Mouse (Mus musculus) stomach, postnatal 0 days (tissue): ENCODE measurements around the gene Wnt7a.

Experiments
- CTCF ChIP-seq: IDR thresholded peaks from 2 replicates; pipeline ENCODE4 v1.5.1; 2016; ENCODE audit warnings: antibody characterized with exemption, low read depth, mild to moderate bottlenecking, moderate library complexity
- EP300 ChIP-seq: optimal IDR thresholded peaks from 2 replicates; pipeline ENCODE3; 2016; ENCODE audit warnings: antibody characterized with exemption

- TF ChIP-seq CTCF (no peak), EP300 (no peak)
These were observed 38.2 kb downstream of the Wnt7a start for GRCm38 (mm10) chr6:91372977-91373376.
